Mouse (Mus musculus) E14TG2a.4 (cell line): ENCODE measurements around the gene Rem1.

Experiments used
- CTCF ChIP-seq: conservative IDR thresholded peaks from 2 replicates; pipeline ENCODE4 v1.5.1; 2014; ENCODE audit warnings: low read length
- NANOG ChIP-seq: IDR thresholded peaks from 2 replicates; pipeline ENCODE4 v1.6.1; 2014; ENCODE audit warnings: borderline replicate concordance, low read length, mixed read lengths

DNA sequence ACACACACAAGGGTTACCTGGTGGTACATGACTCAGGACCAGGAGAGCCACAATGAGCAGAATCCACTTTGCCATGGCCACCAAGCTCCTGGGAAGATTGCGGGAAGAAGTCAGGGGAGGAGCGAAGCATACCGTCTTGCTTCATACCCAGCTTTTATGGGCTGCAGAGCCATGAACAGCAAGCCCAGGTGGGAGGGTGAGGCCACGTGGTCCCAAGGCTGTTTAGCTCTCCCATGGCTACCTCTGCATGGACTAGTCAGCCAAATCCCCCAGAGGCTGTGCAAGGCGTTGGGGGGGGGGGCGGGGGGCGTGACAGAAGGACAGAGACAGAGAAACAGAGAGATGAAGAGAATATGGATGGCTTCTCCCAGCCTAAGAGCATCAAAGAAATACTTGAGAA lies 3.8 kb upstream of the Rem1 start, which contains the start of gene Defb25:
- TF ChIP-seq CTCF (no peak), NANOG (no peak)
